Mouse (Mus musculus) CH12.LX (cell line): Measurements from ENCODE around the gene Ccdc78. TPM values are rescaled to one million over a fixed set of nuclear protein-coding genes. Genes with fewer than 3 reads are reported as not detected.

Source experiments
- DNase-seq: peaks from one replicate; pipeline ENCODE4 v3.0.0-alpha.2; 2013; ENCODE audit errors: extremely low read depth
- H3K27ac ChIP-seq: 2 replicates; pipeline ENCODE4 v1.5.1; 2012; ENCODE audit warnings: low read depth, mild to moderate bottlenecking, control low read depth, moderate library complexity; ENCODE audit not compliant: insufficient read depth
- H3K27me3 ChIP-seq: replicated peaks from 2 replicates; pipeline ENCODE3; 2012; ENCODE audit warnings: inconsistent platforms
- H3K36me3 ChIP-seq, 2 experiments: replicated peaks in 1 of 2; 2 replicates each; pipeline versions ENCODE3 to v1.6.1; 2012; ENCODE audit warnings: inconsistent platforms in 1 of 2, low read length in 1 of 2, mild to moderate bottlenecking in 1 of 2, mixed read lengths in 1 of 2, moderate library complexity in 1 of 2; ENCODE audit not compliant: control insufficient read depth in 1 of 2, insufficient read depth in 1 of 2
- H3K4me1 ChIP-seq, 2 experiments: 2 replicates each; pipeline ENCODE4 v1.6.1; 2012; ENCODE audit warnings: inconsistent platforms in 1 of 2, moderate library complexity in 1 of 2; ENCODE audit not compliant: insufficient read depth in 2 of 2, control insufficient read depth in 1 of 2
- H3K4me2 ChIP-seq: 2 replicates; pipeline ENCODE4 v1.6.1; 2012; ENCODE audit warnings: low read depth, mild to moderate bottlenecking, control low read depth; ENCODE audit not compliant: poor library complexity, insufficient read depth, severe bottlenecking
- H3K4me3 ChIP-seq, 3 experiments: fragments of 150-350 bp in 1 of 3; sonication (generic) in 1 of 3; replicated peaks in 1 of 3; 2 replicates each; pipeline versions ENCODE3 to v1.5.1; 2011 to 2012; ENCODE audit warnings: low read depth in 2 of 3, low read length in 2 of 3, mild to moderate bottlenecking in 2 of 3, moderate library complexity in 2 of 3, control low read depth in 1 of 3, improper control_type of control experiment in 1 of 3, inconsistent platforms in 1 of 3, mixed read lengths in 1 of 3; ENCODE audit not compliant: poor library complexity in 1 of 3
- H3K79me2 ChIP-seq: replicated peaks from 2 replicates; pipeline ENCODE4 v1.6.1; 2012; ENCODE audit warnings: mild to moderate bottlenecking, moderate library complexity; ENCODE audit not compliant: control insufficient read depth, poor library complexity, insufficient read depth, severe bottlenecking; ENCODE audit errors: extremely low read depth
- H3K9ac ChIP-seq: 2 replicates; pipeline ENCODE4 v1.6.1; 2012; ENCODE audit warnings: low read depth, mild to moderate bottlenecking, control low read depth, moderate library complexity; ENCODE audit not compliant: insufficient read depth
- H3K9me3 ChIP-seq: replicated peaks from 2 replicates; pipeline ENCODE3; 2012; ENCODE audit warnings: low read length, inconsistent platforms, mixed read lengths
- E2F4 ChIP-seq: IDR thresholded peaks from 2 replicates; pipeline ENCODE4 v1.6.1; 2011; ENCODE audit warnings: low read depth, low read length, improper control_type of control experiment; ENCODE audit not compliant: insufficient replicate concordance
- JUN ChIP-seq: IDR thresholded peaks from 2 replicates; pipeline ENCODE4 v1.6.1; 2011; ENCODE audit warnings: low read depth, mild to moderate bottlenecking, low read length, improper control_type of control experiment, moderate library complexity; ENCODE audit not compliant: insufficient read depth
- JUND ChIP-seq: conservative IDR thresholded peaks from 2 replicates; pipeline ENCODE4 v1.6.1; 2011; ENCODE audit warnings: low read depth, low read length, improper control_type of control experiment
- MEF2A ChIP-seq: IDR thresholded peaks from 2 replicates; pipeline ENCODE4 v1.6.1; 2014; ENCODE audit warnings: low read depth, mild to moderate bottlenecking, inconsistent platforms, low read length, improper control_type of control experiment, borderline replicate concordance
- MXI1 ChIP-seq: IDR thresholded peaks from 2 replicates; pipeline ENCODE4 v1.6.1; 2011; ENCODE audit warnings: mild to moderate bottlenecking, low read depth, low read length, improper control_type of control experiment
- MYC ChIP-seq: IDR thresholded peaks from 2 replicates; pipeline ENCODE4 v1.6.1; 2011; ENCODE audit warnings: low read depth, mild to moderate bottlenecking, improper control_type of control experiment, low read length
- PAX5 ChIP-seq: IDR thresholded peaks from 2 replicates; pipeline ENCODE4 v1.6.1; 2012; ENCODE audit warnings: low read length, inconsistent platforms, mixed read lengths
- POLR2A ChIP-seq: IDR thresholded peaks from 2 replicates; pipeline ENCODE4 v1.6.1; 2011; ENCODE audit warnings: low read depth, mild to moderate bottlenecking, improper control_type of control experiment, low read length
- SIN3A ChIP-seq: IDR thresholded peaks from 2 replicates; pipeline ENCODE4 v1.6.1; 2012; ENCODE audit warnings: low read length, improper control_type of control experiment, inconsistent platforms
- TBP ChIP-seq: conservative IDR thresholded peaks from 2 replicates; pipeline ENCODE4 v1.6.1; 2011; ENCODE audit warnings: low read depth, low read length, improper control_type of control experiment
- TCF12 ChIP-seq: IDR thresholded peaks from 2 replicates; pipeline ENCODE4 v1.6.1; 2014; ENCODE audit warnings: low read depth, mild to moderate bottlenecking, inconsistent platforms, low read length, improper control_type of control experiment
- UBTF ChIP-seq: IDR thresholded peaks from 2 replicates; pipeline ENCODE4 v1.6.1; 2012; ENCODE audit warnings: low read depth, mild to moderate bottlenecking, inconsistent platforms, low read length, improper control_type of control experiment, moderate library complexity
- ZC3H11A ChIP-seq: IDR thresholded peaks from 2 replicates; pipeline ENCODE4 v1.6.1; 2012; ENCODE audit warnings: low read depth, mild to moderate bottlenecking, inconsistent platforms, low read length, improper control_type of control experiment
- ZMIZ1 ChIP-seq: IDR thresholded peaks from 2 replicates; pipeline ENCODE4 v1.6.1; 2012; ENCODE audit warnings: low read depth, mild to moderate bottlenecking, inconsistent platforms, low read length, improper control_type of control experiment
- ZNF384 ChIP-seq: IDR thresholded peaks from 2 replicates; pipeline ENCODE4 v1.6.1; 2012; ENCODE audit warnings: low read depth, low read length, improper control_type of control experiment, inconsistent platforms
- dilution Hi-C: fragments of 300-500 bp; cut with MboI; formaldehyde crosslinking; loops from 2 replicates; pipeline ENCODE4 v1.14.3; 2020; ENCODE audit warnings: low sequenced_read_pairs; ENCODE audit not compliant: extremely low pct_unique_long_range_greater_than_20kb, extremely low pct_ligation_motif_present
- in situ Hi-C: fragments of 300-500 bp; cut with MboI; formaldehyde crosslinking; loops from 3 replicates; pipeline ENCODE4 v1.14.3; 2019; ENCODE audit warnings: low sequenced_read_pairs, low pct_ligation_motif_present, low pct_unique_long_range_greater_than_20kb, mixed read lengths
- polyA plus RNA-seq: library from polyadenylated mRNA; unstranded; fragments of >175 nt; gene quantifications from 2 replicates; pipeline ENCODE4 v1.2.1, GENCODE M21; 2012; ENCODE audit warnings: low read depth; ENCODE audit not compliant: insufficient read length
- total RNA-seq, 2 experiments: library from RNA; depleted of rRNA; stranded (reverse); fragments of 300-350 nt in 1 of 2; fragments of >200 nt in 1 of 2; gene quantifications; 2 replicates each; pipeline ENCODE4 v1.2.3; 2012 to 2014

Ccdc78 gene
- total and polyA plus RNA-seq, 3 experiments, result 0.13 to 0.40 (median 0.25) TPM

DNA sequence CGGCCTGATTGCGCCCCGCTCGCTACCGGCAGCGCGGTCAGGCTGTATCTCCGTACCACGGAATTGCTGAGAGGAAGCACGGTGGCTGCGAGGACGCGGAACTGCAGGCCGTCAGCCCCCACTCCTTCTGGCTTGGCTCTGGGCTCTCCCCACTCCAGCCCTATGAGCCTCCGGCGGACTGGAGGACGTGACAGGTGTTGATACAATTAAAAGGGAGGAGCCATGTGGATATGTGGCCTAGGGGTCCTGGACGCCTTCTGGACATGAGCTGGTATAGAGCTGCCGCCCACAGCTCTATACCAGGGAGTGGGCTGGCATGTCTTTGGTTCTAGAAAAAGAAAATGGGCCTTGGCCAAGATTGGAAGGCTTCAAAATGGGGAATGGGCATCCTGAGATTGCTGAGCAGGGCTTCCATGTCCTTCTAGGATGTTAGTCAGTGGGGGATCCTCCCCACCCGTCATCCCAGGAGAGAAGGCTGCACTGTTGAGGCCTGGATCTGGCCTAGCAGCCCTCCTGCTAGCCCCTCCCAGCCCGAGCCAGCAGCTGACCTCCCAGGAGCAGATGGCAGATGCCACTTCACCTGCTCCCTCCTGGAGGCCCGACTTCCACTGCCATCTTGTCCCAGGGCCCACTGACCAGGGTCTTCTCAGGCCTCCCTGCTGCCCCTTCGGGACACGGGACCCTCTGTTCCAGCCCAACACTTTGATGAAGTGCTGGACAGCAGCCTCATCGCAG is 23.4 kb downstream of the Ccdc78 start:
- Histone ChIP-seq H3K9ac (no peak overlapping the region), H3K27me3 (peaks cover 76% of the 10 kb centered on the region), H3K9me3 (no peaks in the 10 kb centered on the region), H3K4me1 (no peaks in the 10 kb centered on the region), H3K79me2 (no peaks in the 10 kb centered on the region), H3K4me2 (no peak overlapping the region), H3K4me3 (no peak overlapping the region), H3K27ac (no peak overlapping the region), H3K36me3 (no peaks in the 10 kb centered on the region)
- no peak for TF ChIP-seq PAX5
- no peak for TF ChIP-seq TBP
- no peak for TF ChIP-seq ZC3H11A
- DNase-seq, result no peak
- dilution Hi-C loops, result no loop called here
- in situ Hi-C loops, result no loop called here

DNA sequence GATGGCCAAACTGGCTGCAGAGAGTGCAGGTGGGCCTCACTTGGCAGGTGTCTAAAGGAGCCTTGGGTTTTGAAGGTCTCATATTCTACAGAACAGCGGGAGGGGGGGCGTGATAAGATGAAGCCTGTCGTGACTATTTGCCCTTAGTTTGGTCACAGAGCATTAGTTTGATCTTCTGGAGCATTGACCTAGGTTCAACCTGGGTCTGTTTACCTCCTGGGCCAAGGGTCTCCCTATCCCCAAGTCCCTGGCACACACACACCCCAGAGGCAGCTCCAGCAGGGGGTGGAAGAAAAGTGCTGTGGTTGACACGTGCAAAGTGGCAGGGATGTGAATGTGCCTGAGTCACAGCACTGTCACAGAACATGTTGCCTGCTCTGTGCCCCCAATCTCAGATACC is 24.5 kb downstream of the Ccdc78 start:
- no peak overlapping the region for H3K27ac ChIP-seq
- no peak overlapping the region for H3K4me3 ChIP-seq
- no peaks in the 10 kb centered on the region for H3K4me1 ChIP-seq
- peaks cover 82% of the 10 kb centered on the region for H3K27me3 ChIP-seq
- TF ChIP-seq SIN3A (no peak), E2F4 (no peak), MYC (no peak), TCF12 (no peak), JUND (no peak), ZMIZ1 (no peak), JUN (no peak), POLR2A (no peak), MXI1 (no peak), ZNF384 (no peak), MEF2A (no peak), UBTF (no peak), PAX5 (no peak)
- H3K79me2 ChIP-seq, result no peaks in the 10 kb centered on the region
- H3K4me2 ChIP-seq, result no peak overlapping the region
- in situ Hi-C loops, result no loop called here
- H3K9me3 ChIP-seq, result no peaks in the 10 kb centered on the region
- no peak overlapping the region for H3K9ac ChIP-seq
- H3K36me3 ChIP-seq, result no peaks in the 10 kb centered on the region
- DNase-seq, result no peak
- dilution Hi-C loops, result no loop called here
